ENCODE assay signal across 8 mouse cellular contexts in genomic region chr5:54100916-54101315, GRCm38 (mm10).
A peak's percentile ranks its signal among the peaks of the same experiment; 100 is the strongest.
DNase-seq lines count a peak whose midpoint lies in the region; ATAC-seq and TF ChIP-seq lines count a peak whose summit lies in the region.

No protein-coding gene starts in this region.

- no peak overlapping the region for H3K9ac ChIP-seq in heart, adult 2 months (ENCODE audit: low read depth, low read length)
- no peak overlapping the region for H3K9ac ChIP-seq in heart, embryonic 12.5 days

- no peak for ATAC-seq in heart, embryonic 12.5 days (ENCODE audit: insufficient number of reproducible peaks, low FRiP score)

- no peak for TF ChIP-seq CTCF in heart, adult 2 months (IDR thresholded peaks at IDR 0.05)

- TF ChIP-seq EP300 in heart, adult 2 months (IDR thresholded peaks at IDR 0.05; ENCODE audit: insufficient read depth, low read depth, low read length), result no peak

- H3K79me2 ChIP-seq in heart, adult 2 months (replicated peaks; ENCODE audit: control insufficient read depth, insufficient read depth, low read length), result no peaks in the 10 kb centered on the region
- H3K79me2 ChIP-seq in myocyte (ENCODE audit: control insufficient read depth, insufficient read depth), result peaks cover 45% of the 10 kb centered on the region

- H3ac ChIP-seq in myocyte (ENCODE audit: control insufficient read depth, insufficient read length), result no peak overlapping the region

- TF ChIP-seq POLR2A in heart, adult 2 months (IDR thresholded peaks at IDR 0.05; ENCODE audit: insufficient read depth, low read depth, low read length), result no peak
- TF ChIP-seq POLR2A in myocyte (IDR thresholded peaks at IDR 0.05; ENCODE audit: insufficient read length, low read depth), result no peak

- no peaks in the 10 kb centered on the region for H3K9me3 ChIP-seq in heart, embryonic 12.5 days (replicated peaks)

- intact Hi-C loops in heart, adult 2 months (cut with DNase I), result loop anchor here (2.0 kb wide), 1 partner anchor 148 kb away; no protein-coding TSS in a partner anchor
- intact Hi-C loops in gastrocnemius, postnatal 14 days (cut with DNase I; ENCODE audit: low total_unique reads), result loop anchor here (10.0 kb wide), 1 partner anchor 96 kb away; no protein-coding TSS in a partner anchor

- no peaks in the 10 kb centered on the region for H3K27me3 ChIP-seq in heart, adult 2 months (ENCODE audit: control insufficient read depth, insufficient read depth, low read length)
- H3K27me3 ChIP-seq in heart, embryonic 12.5 days (replicated peaks), result no peaks in the 10 kb centered on the region
- no peaks in the 10 kb centered on the region for H3K27me3 ChIP-seq in myocyte (ENCODE audit: control insufficient read depth, insufficient read depth, insufficient read length)

- H3K4me2 ChIP-seq in heart, embryonic 12.5 days, result no peak overlapping the region
- H3K4me2 ChIP-seq in myocyte (ENCODE audit: low read depth), result peak overlapping the region; percentile 37

- H3K4me3 ChIP-seq in heart, adult 2 months, result no peak overlapping the region
- no peak overlapping the region for H3K4me3 ChIP-seq in heart, embryonic 12.5 days
- H3K4me3 ChIP-seq in myocyte, result no peak overlapping the region

- DNase-seq in heart, adult 2 months, result peak; percentile 29 to 37
- peak; percentile 74 for DNase-seq in Muller cell, postnatal 12 days (ENCODE audit: inconsistent ontology term)
- peak; percentile 52 for DNase-seq in gastrocnemius, postnatal 14 days
- peak; percentile 71 to 78 for DNase-seq in left cerebral cortex, adult 18-20 months (ENCODE audit: low spot score in 2 of 2)
- no peak for DNase-seq in c-Kit-positive CD71-positive TER-119-positive erythroid progenitor cells, embryonic 14.5 days (ENCODE audit: low spot score)
- DNase-seq in cerebellum, adult 8-10 months, result no peak

- H3K4me1 ChIP-seq in heart, adult 2 months (ENCODE audit: control insufficient read depth, insufficient read depth, low read length), result peaks cover 6% of the 10 kb centered on the region
- H3K4me1 ChIP-seq in heart, embryonic 12.5 days (replicated peaks), result peaks cover 31% of the 10 kb centered on the region

- 19% methylated on average over 3 of the region's 3 CpGs for WGBS in heart, adult 2 months
- WGBS in heart, embryonic 12.5 days, result 54% methylated on average over 3 of the region's 3 CpGs

- H3K27ac ChIP-seq in heart, adult 2 months, result peak overlapping the region; percentile 26
- no peak overlapping the region for H3K27ac ChIP-seq in heart, embryonic 12.5 days (ENCODE audit: poor library complexity, severe bottlenecking)

- H3K36me3 ChIP-seq in heart, adult 2 months (ENCODE audit: control insufficient read depth, insufficient read depth, low read length), result peaks cover 10% of the 10 kb centered on the region
- peaks cover 4% of the 10 kb centered on the region; the same call in 1 of the 2 replicates for H3K36me3 ChIP-seq in heart, embryonic 12.5 days
- H3K36me3 ChIP-seq in myocyte (ENCODE audit: control insufficient read depth, insufficient read depth), result peaks cover 18% of the 10 kb centered on the region

TF ChIP-seq in myocyte, 11 proteins besides CTCF, POLR2A, EP300 and RAD21:
- TF ChIP-seq CEBPB (IDR thresholded peaks at IDR 0.05; ENCODE audit: insufficient read depth, poor library complexity, severe bottlenecking) (no peak), MAX (IDR thresholded peaks at IDR 0.05; ENCODE audit: low read depth) (no peak), POLR2AphosphoS2 (IDR thresholded peaks at IDR 0.05; ENCODE audit: insufficient read length, low read depth) (no peak), MYOD1 (IDR thresholded peaks at IDR 0.05; ENCODE audit: control insufficient read depth in 1 of 3, insufficient read length in 2 of 3, low read depth in 2 of 3) (peak; percentile 21 to 89 (median 88)), SRF (IDR thresholded peaks at IDR 0.05; ENCODE audit: control insufficient read depth, insufficient read length, low read depth) (no peak), E2F4 (IDR thresholded peaks at IDR 0.05; ENCODE audit: insufficient read depth) (no peak), TCF3 (IDR thresholded peaks at IDR 0.05; ENCODE audit: insufficient read length, low read depth) (no peak), REST (IDR thresholded peaks at IDR 0.05; ENCODE audit: insufficient read depth, insufficient read length) (no peak), TCF12 (IDR thresholded peaks at IDR 0.05; ENCODE audit: insufficient read depth, poor library complexity, severe bottlenecking) (peak; percentile 81), USF1 (IDR thresholded peaks at IDR 0.05; ENCODE audit: low read depth) (no peak), MYOG (IDR thresholded peaks at IDR 0.05; ENCODE audit: control insufficient read depth in 1 of 3, insufficient read depth in 1 of 3, insufficient read length in 2 of 3, low read depth in 2 of 3) (peak in 2 of 3 experiments; percentile 85 to 86)

Comparison
In these comparisons a context has a peak if more than half of its experiments do, and no peak if none do; other contexts are left out.
1. DNase-seq: peak in heart, adult 2 months (2 of 2), Muller cell, postnatal 12 days (single experiment), gastrocnemius, postnatal 14 days (single experiment) and left cerebral cortex, adult 18-20 months (2 of 2); none in c-Kit-positive CD71-positive TER-119-positive erythroid progenitor cells, embryonic 14.5 days (single experiment) and cerebellum, adult 8-10 months (single experiment).